Mouse (Mus musculus): ENCODE data around the gene Psg20. TPM values are rescaled to one million over a fixed set of nuclear protein-coding genes. Genes with fewer than 3 reads are reported as not detected.

Psg20 gene
- not detected for total RNA-seq (2023)

DNA sequence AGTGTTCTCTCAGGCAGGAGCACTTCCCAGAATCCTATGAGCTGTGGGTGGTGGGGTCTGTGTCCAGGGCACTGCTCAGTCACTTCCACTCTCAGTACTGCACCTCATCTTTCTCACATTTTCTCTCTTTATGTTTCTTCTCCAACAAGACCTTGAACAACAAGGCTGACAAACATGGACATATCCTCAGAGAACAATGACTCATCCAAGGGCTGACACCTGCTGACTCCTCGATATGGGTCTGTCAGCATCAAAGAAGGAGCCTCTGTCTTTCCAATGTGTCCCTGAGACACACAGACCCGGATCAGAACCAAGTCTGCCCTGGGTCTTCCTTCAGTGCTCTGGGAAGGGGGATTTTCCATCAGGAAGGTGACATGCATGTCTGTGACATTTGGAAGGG is at the start of gene Psg20:
Gene Psg20 (minus strand): TSS at position 101 of the 400 bp plus-strand sequence.

DNA sequence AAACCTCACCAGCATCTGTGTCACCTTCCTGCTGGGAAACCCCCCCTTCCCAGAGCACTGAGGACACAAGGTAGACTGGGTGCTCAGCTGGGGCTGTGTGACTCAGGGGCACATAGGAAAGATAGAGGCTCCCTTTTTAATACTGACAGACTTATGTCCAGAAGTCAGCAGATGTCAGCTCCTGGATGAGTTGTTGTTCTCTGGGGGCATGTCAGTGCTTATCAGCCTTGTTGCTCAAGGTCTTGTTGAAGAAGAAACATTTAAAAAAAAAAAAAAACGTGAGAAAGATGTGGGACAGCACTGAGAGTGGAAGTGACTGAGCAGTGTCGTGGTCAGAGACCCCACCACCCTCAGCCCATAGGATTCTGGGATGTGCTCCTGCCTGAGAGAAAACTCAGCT is 31.8 kb upstream of the Psg20 start, which contains the start of gene Psg22:
Gene Psg22 (plus strand): TSS at position 301 of the 400 bp plus-strand sequence.

DNA sequence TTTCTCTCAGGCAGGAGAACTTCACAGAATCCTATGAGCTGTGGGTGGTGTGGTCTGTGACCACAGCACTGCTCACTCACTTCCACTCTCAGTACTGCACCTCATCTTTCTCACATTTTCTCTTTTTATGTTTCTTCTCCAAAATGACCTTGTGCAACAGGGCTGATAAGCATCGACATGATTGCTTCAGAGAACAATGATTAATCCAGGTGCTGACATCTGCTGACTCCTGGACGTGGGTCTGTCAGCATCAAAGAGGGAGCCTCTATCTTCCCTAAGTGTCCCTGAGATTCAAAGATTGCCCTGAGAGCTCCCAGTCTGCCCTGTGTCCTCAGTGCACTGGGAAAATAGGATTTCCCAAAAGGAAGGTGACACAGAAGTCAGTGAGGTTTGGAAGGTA is 29.4 kb downstream of the Psg20 start, which contains the start of gene Psg21:
Gene Psg21 (minus strand): TSS at position 101 of the 400 bp plus-strand sequence.

Other genes with a start within 250 kb of the Psg20 start
- not detected for gene Psg26, start 202.0 kb downstream of the Psg20 start, total RNA-seq (2023)
- gene Psg25, start 153.9 kb downstream of the Psg20 start, total RNA-seq (2023), result not detected
- gene Psg27, start 118.9 kb downstream of the Psg20 start, total RNA-seq (2023), result not detected
- gene Psg23, start 69.7 kb downstream of the Psg20 start, total RNA-seq (2023), result not detected
- gene Psg21, start 29.5 kb downstream of the Psg20 start, total RNA-seq (2023), result not detected
- gene Psg22, start 31.9 kb upstream of the Psg20 start, total RNA-seq (2023), result not detected
- gene Psg19, start 112.3 kb upstream of the Psg20 start, total RNA-seq (2023), result not detected
- gene Psg17, start 135.4 kb upstream of the Psg20 start, total RNA-seq (2023), result not detected
- not detected for gene Mill2, start 153.8 kb upstream of the Psg20 start, total RNA-seq (2023)
- 10 to 100 TPM; 23.8 TPM for gene Pglyrp1, start 185.1 kb upstream of the Psg20 start, total RNA-seq (2023)
- 10 to 100 TPM; 22.8 to 37.2 TPM for gene Ccdc61, start 224.2 kb upstream of the Psg20 start, total RNA-seq (2023)
- not detected for gene Nova2, start 239.7 kb upstream of the Psg20 start, total RNA-seq (2023)